Comparison of ENCODE assay signal across 19 mouse cellular contexts in the genomic region with DNA sequence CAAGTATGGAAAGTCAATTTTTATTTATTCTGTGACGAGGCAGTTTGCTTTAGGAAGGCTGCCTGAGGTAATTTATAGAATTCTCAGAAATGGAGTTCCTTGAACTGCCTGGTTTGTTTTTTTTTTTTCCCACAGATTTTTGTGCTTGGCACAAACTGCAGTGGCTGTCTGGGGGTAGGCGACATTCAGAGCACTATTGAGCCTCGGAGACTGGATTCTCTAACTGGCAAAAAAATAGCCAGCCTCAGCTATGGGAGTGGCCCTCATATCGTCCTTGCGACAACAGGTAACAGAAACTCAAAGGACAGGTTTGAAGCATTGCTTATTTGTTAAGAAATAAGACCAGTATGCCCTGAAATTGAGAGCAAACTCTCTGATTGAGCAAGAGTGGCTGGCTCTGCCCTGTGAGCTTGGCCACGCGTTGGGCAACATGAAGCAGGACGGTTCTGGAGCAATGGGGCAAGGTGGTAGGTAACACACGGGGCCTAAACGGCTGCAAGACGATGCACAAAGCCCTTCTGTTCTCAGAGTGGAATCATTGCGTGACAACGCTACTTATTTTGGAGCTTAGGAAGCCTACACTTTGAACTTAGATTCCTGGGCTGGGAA. TPM values are rescaled to one million over a fixed set of nuclear protein-coding genes. Genes with fewer than 3 reads are reported as not detected.
A peak's percentile ranks its signal among the peaks of the same experiment; 100 is the strongest.
DNase-seq lines count a peak whose midpoint lies in the region; ATAC-seq lines count a peak whose summit lies in the region.
"Had no signal": no experiment of that assay in that cellular context is flagged by ENCODE, and none has a peak within 500 bp of the region (broad histone marks: within the 10 kb centered on the region; RNA-seq: fewer than 3 reads in every experiment).

No protein-coding gene starts in this region.

- H3K4me1 ChIP-seq in heart, embryonic 14.5 days (ENCODE audit: control insufficient read depth in 2 of 2, insufficient read depth in 2 of 2, low read length in 2 of 2) = no peaks in the 10 kb centered on the region
- H3K4me1 ChIP-seq: hindbrain, embryonic 15.5 days; kidney, embryonic 15.5 days; limb, embryonic 12.5 days had no signal

- 89% methylated on average over 13 of the region's 13 CpGs for WGBS in heart, embryonic 14.5 days

- ATAC-seq in heart, embryonic 14.5 days (ENCODE audit: insufficient number of reproducible peaks, insufficient read depth, low FRiP score, low read depth) = no peak
- peak; percentile 89 for ATAC-seq in megakaryocyte progenitor cell, adult 5-6 weeks (replicated peaks; ENCODE audit: poor library complexity)
- ATAC-seq: intestine, embryonic 16.5 days; midbrain, embryonic 16.5 days had no signal

- DNase-seq in adrenal gland, adult 2 months = peak; percentile 47
- no peak for DNase-seq in adrenal gland, adult 8-10 months
- DNase-seq in heart, postnatal 4 days = no peak
- DNase-seq in adipocyte (ENCODE audit: low spot score) = peak; percentile 71
- DNase-seq in spleen, postnatal 14 days (ENCODE audit: low spot score in 2 of 2) = no peak
- no peak for DNase-seq in right cerebral cortex, adult 18-20 months
- DNase-seq: cerebellum, adult 2 months; gastrocnemius, postnatal 10 days; heart, postnatal 14 days; spleen, adult 18-20 months; thymus, postnatal 14 days had no signal

- H3K27me3 ChIP-seq in heart, embryonic 14.5 days (ENCODE audit: control insufficient read depth, insufficient read depth, low read length) = no peaks in the 10 kb centered on the region
- H3K27me3 ChIP-seq: hindbrain, embryonic 15.5 days; kidney, embryonic 15.5 days; limb, embryonic 12.5 days; megakaryocyte, embryonic 14.5 days had no signal

- H3K27ac ChIP-seq in heart, embryonic 14.5 days (replicated peaks in 1 of 2; ENCODE audit: control insufficient read depth in 1 of 2, insufficient read depth in 1 of 2, low read depth in 2 of 2, low read length in 2 of 2) = peak overlapping the region; percentile 4 to 41; a peak in 1 of 4 replicates
- H3K27ac ChIP-seq: hindbrain, embryonic 15.5 days; kidney, embryonic 15.5 days; limb, embryonic 12.5 days had no signal

- peaks cover 87% of the 10 kb centered on the region for H3K36me3 ChIP-seq in heart, embryonic 14.5 days (ENCODE audit: control insufficient read depth, insufficient read depth, low read length)

- H3K9me3 ChIP-seq in heart, embryonic 14.5 days (ENCODE audit: control insufficient read depth, low read length) = no peaks in the 10 kb centered on the region
- H3K9me3 ChIP-seq: hindbrain, embryonic 15.5 days; kidney, embryonic 15.5 days; limb, embryonic 12.5 days; megakaryocyte, embryonic 14.5 days had no signal

- no peak overlapping the region for H3K9ac ChIP-seq in heart, embryonic 14.5 days (ENCODE audit: low read length)
- H3K9ac ChIP-seq: hindbrain, embryonic 15.5 days; kidney, embryonic 15.5 days; limb, embryonic 12.5 days had no signal

- H3K4me3 ChIP-seq in heart, embryonic 14.5 days (ENCODE audit: control insufficient read depth in 1 of 2, insufficient read depth in 1 of 2, low read depth in 1 of 2, low read length in 2 of 2) = no peak overlapping the region
- H3K4me3 ChIP-seq: hindbrain, embryonic 15.5 days; kidney, embryonic 15.5 days; limb, embryonic 12.5 days had no signal

- H3K4me2 ChIP-seq in heart, embryonic 14.5 days (ENCODE audit: low read length) = no peak overlapping the region
- H3K4me2 ChIP-seq: hindbrain, embryonic 15.5 days; kidney, embryonic 15.5 days; limb, embryonic 12.5 days had no signal

RNA-seq across cellular contexts. Expression of a gene that starts 39.5 kb away (rescaled TPM):
- total RNA-seq in adrenal gland, adult 2 months (2021) = 10 to 100 TPM; 28.6 to 34.3 TPM
- 30.7 and 39.4 TPM in 2 replicates for polyA plus RNA-seq in adrenal gland, adult 2 months (2012; rRNA removed)
- total RNA-seq in adrenal gland, adult 8-10 months (2022) = 10 to 100 TPM; 30.0 to 45.1 (median 35.5) TPM
- polyA plus RNA-seq in heart, embryonic 14.5 days (2014; fragmentation: Nextera tagmentation; extraction: Ambion mirVana) = 66.0 and 70.8 TPM in 2 replicates
- total RNA-seq in heart, postnatal 4 days (2021) = 10 to 100 TPM; 40.6 to 44.4 TPM
- 51.8 and 54.3 TPM in 2 replicates for total RNA-seq in megakaryocyte progenitor cell, adult 5-6 weeks (2015)
- 25.6 and 31.8 TPM in 2 replicates for total RNA-seq in megakaryocyte progenitor cell, adult 5-6 weeks (2017)

Comparison
In these comparisons a context has a peak if more than half of its experiments do, and no peak if none do; other contexts are left out.
1. DNase-seq: peak in adrenal gland, adult 2 months (single experiment) and adipocyte (single experiment); none in adrenal gland, adult 8-10 months (single experiment), heart, postnatal 4 days (single experiment), spleen, postnatal 14 days (0 of 2) and right cerebral cortex, adult 18-20 months (single experiment).